Mouse (Mus musculus): Measurements from ENCODE around the gene Utp18. TPM values are rescaled to one million over a fixed set of nuclear protein-coding genes. Genes with fewer than 3 reads are reported as not detected.

Gene Utp18
- polyA plus RNA-seq (2012; rRNA removed; ENCODE audit: low replicate concordance), result 2.8 and 6.8 TPM in 2 replicates

GRCm38 (mm10) chr11:93885572-93886410 is at the start of gene Utp18, which contains the start of gene Mbtd1:
TSS of gene Utp18 (minus strand) at chr11:93885766.
TSS of gene Mbtd1 (plus strand) at chr11:93885852.

Other genes with a start within 250 kb of the Utp18 start
- gene Mbtd1, start 86 bp upstream of the Utp18 start, polyA plus RNA-seq (2012; rRNA removed; ENCODE audit: low replicate concordance), result 4.0 and 8.8 TPM in 2 replicates
- gene Nme2, start 70.5 kb upstream of the Utp18 start, polyA plus RNA-seq (2012; rRNA removed; ENCODE audit: low replicate concordance), result 241 and 254 TPM in 2 replicates
- 17.6 and 38.3 TPM in 2 replicates for gene Gm20390, start 82.5 kb upstream of the Utp18 start, polyA plus RNA-seq (2012; rRNA removed; ENCODE audit: low replicate concordance)
- 78.3 and 101 TPM in 2 replicates for gene Nme1, start 82.8 kb upstream of the Utp18 start, polyA plus RNA-seq (2012; rRNA removed; ENCODE audit: low replicate concordance)
- gene Spag9, start 110.3 kb upstream of the Utp18 start, polyA plus RNA-seq (2012; rRNA removed; ENCODE audit: low replicate concordance), result 38.1 and 41.2 TPM in 2 replicates